Mouse (Mus musculus) brain, adult 2 months (tissue): Measurements from ENCODE around the gene Pabpc4.

ENCODE experiments used
- DNase-seq: peaks from one replicate; pipeline ENCODE4 v3.0.0; 2011; ENCODE audit warnings: low read depth, low spot score

The Pabpc4 gene

GRCm38 (mm10) chr4:123342091-123342641, 80.0 kb downstream of the Pabpc4 start:
- DNase-seq, result no peak

DNA sequence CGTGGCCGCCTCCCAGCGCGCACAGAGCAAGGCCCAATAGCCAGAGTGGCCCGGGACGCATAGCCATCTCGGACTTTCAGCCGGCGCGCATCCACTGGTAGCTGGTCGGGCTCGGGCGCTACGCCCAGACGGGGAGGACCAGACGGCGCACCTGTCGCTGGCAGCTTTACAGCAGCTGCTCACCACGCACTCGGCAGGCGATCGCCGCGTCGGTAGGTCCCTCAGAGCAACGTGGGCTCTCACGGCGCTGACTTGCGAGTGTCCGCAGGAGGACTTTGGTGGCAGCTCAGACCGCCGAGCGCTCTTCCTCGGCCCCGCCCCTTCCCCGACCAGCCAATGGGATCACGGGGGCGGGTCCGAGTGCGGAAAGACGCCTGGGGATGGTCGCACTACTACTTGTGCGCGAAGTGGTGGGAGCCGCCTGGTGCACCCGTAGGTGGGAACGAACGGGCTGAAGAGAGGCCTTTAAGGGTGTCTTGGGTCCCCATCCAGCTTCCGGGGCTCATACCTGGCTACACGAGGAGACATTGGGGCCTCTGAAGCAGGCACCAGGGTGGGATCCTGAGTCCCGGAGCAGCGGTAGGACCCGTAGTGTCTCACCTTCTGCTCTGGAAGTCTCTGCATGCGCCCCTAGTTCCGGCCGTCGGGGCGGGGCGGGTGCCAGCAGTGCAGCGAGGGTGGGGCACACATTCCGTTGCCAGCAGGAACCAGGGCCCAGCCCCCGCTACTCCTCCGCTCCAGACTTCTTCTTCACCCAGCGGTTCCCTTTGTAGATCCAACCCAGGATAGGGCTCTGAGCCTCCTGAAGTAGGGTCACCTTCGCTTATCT, 80.7 kb downstream of the Pabpc4 start, which contains the start of gene Bmp8a:
TSS of gene Bmp8a (minus strand) at position 611 of the 829 bp plus-strand sequence.
- peak; percentile 27 for DNase-seq

- no peak for DNase-seq
Measured at GRCm38 (mm10) chr4:123343471-123343789, 81.3 kb downstream of the Pabpc4 start.
